21 mouse cellular contexts compared by ENCODE assay signal in genomic region chr16:18353106-18353505, GRCm38 (mm10). TPM values are rescaled to one million over a fixed set of nuclear protein-coding genes. Genes with fewer than 3 reads are reported as not detected.
DNase-seq lines count a peak whose midpoint lies in the region; ATAC-seq lines count a peak whose summit lies in the region.
"Had no signal": no experiment of that assay in that cellular context is flagged by ENCODE, and none has a peak within 500 bp of the region (broad histone marks: within the 10 kb centered on the region; RNA-seq: fewer than 3 reads in every experiment).

No protein-coding gene starts in this region.

- no peak overlapping the region for H3K9ac ChIP-seq in neural tube, embryonic 15.5 days (replicated peaks)
- H3K9ac ChIP-seq: embryonic facial prominence, embryonic 15.5 days; forebrain, embryonic 13.5 days; hindbrain, embryonic 15.5 days; lung, embryonic 15.5 days; midbrain, embryonic 12.5 days had no signal

- H3K4me1 ChIP-seq in limb, embryonic 10.5 days: peaks cover 9% of the 10 kb centered on the region
- H3K4me1 ChIP-seq in neural tube, embryonic 15.5 days: peaks cover 35% of the 10 kb centered on the region

- no peaks in the 10 kb centered on the region for H3K36me3 ChIP-seq in limb, embryonic 10.5 days
- H3K36me3 ChIP-seq in neural tube, embryonic 15.5 days: peaks cover 6% of the 10 kb centered on the region; the same call in 1 of the 2 replicates
- H3K36me3 ChIP-seq: embryonic facial prominence, embryonic 15.5 days; hindbrain, embryonic 15.5 days; lung, embryonic 15.5 days; midbrain, embryonic 12.5 days had no signal

- H3K4me2 ChIP-seq in neural tube, embryonic 15.5 days: no peak overlapping the region
- H3K4me2 ChIP-seq: embryonic facial prominence, embryonic 15.5 days; forebrain, embryonic 13.5 days; hindbrain, embryonic 15.5 days; lung, embryonic 15.5 days; midbrain, embryonic 12.5 days had no signal

- no peak overlapping the region for H3K4me3 ChIP-seq in limb, embryonic 10.5 days
- H3K4me3 ChIP-seq in neural tube, embryonic 15.5 days (replicated peaks): no peak overlapping the region
- H3K4me3 ChIP-seq: embryonic facial prominence, embryonic 15.5 days; forebrain, embryonic 13.5 days; heart, adult 2 months; hindbrain, embryonic 15.5 days; lung, embryonic 15.5 days; midbrain, embryonic 12.5 days had no signal

- peak; percentile 91 for ATAC-seq in erythroid progenitor cell, adult 5-6 weeks (replicated peaks; ENCODE audit: low FRiP score, poor library complexity, severe bottlenecking)
- peak; percentile 53 for ATAC-seq in megakaryocyte, adult 5-6 weeks (ENCODE audit: poor library complexity, severe bottlenecking)
- no peak for ATAC-seq in neural tube, embryonic 15.5 days (ENCODE audit: low FRiP score)
- ATAC-seq: CD4-positive, CD25-positive, alpha-beta regulatory T cell, adult 4 months; forebrain, embryonic 13.5 days had no signal

- H3K9me3 ChIP-seq in limb, embryonic 10.5 days (replicated peaks): no peaks in the 10 kb centered on the region
- no peaks in the 10 kb centered on the region for H3K9me3 ChIP-seq in neural tube, embryonic 15.5 days (replicated peaks)
- H3K9me3 ChIP-seq: embryonic facial prominence, embryonic 15.5 days; forebrain, embryonic 13.5 days; hindbrain, embryonic 15.5 days; lung, embryonic 15.5 days; midbrain, embryonic 12.5 days had no signal

- H3K27ac ChIP-seq in limb, embryonic 10.5 days: no peak overlapping the region
- no peak overlapping the region for H3K27ac ChIP-seq in neural tube, embryonic 15.5 days (replicated peaks)
- H3K27ac ChIP-seq: embryonic facial prominence, embryonic 15.5 days; forebrain, embryonic 13.5 days; heart, adult 2 months; hindbrain, embryonic 15.5 days; lung, embryonic 15.5 days; midbrain, embryonic 12.5 days had no signal

- H3K27me3 ChIP-seq in limb, embryonic 10.5 days (ENCODE audit: low read depth, poor library complexity, severe bottlenecking): peaks cover 36% of the 10 kb centered on the region
- no peaks in the 10 kb centered on the region for H3K27me3 ChIP-seq in neural tube, embryonic 15.5 days (replicated peaks)
- H3K27me3 ChIP-seq: forebrain, embryonic 13.5 days; hindbrain, embryonic 15.5 days had no signal

- DNase-seq in spleen, adult 12 weeks (ENCODE audit: low spot score): peak; percentile 32
- DNase-seq in spleen, adult 18-20 months: no peak
- no peak for DNase-seq in gastrocnemius, postnatal 25 days
- no peak for DNase-seq in limb, embryonic 10.5 days (ENCODE audit: low spot score)
- DNase-seq: adrenal gland, postnatal 36 days; cerebellum, adult 11-12 months; heart, adult 2 months; heart, postnatal 10 days; kidney, adult 2 months; kidney, postnatal 4 days; layer of hippocampus, postnatal 36 days; right cerebral cortex, postnatal 14 days had no signal

- 79% methylated on average over 1 of the region's 1 CpGs for WGBS in limb, embryonic 10.5 days
- WGBS in neural tube, embryonic 15.5 days: 68% methylated on average over 1 of the region's 1 CpGs

RNA-seq across cellular contexts. Expression of gene Arvcf, which starts 5.1 kb away (rescaled TPM):
- total RNA-seq in erythroid progenitor cell, adult 5-6 weeks (2015; ENCODE audit: low replicate concordance): 3.2 and 8.8 TPM in 2 replicates
- total RNA-seq in erythroid progenitor cell, adult 5-6 weeks (2017; ENCODE audit: low replicate concordance): 6.2 and 22.0 TPM in 2 replicates
- 0.38 and 0.68 TPM in 2 replicates for total RNA-seq in megakaryocyte, adult 5-6 weeks (2015)
- total RNA-seq in megakaryocyte, adult 5-6 weeks (2017): 1.5 and 3.0 TPM in 2 replicates
- 10 to 100 TPM; 12.5 to 14.3 TPM for total RNA-seq in gastrocnemius, postnatal 25 days (2021)
- polyA plus RNA-seq in limb, embryonic 10.5 days (2016; fragmentation: Nextera tagmentation; extraction: Ambion mirVana): 44.8 and 56.1 TPM in 2 replicates
- polyA plus RNA-seq in neural tube, embryonic 15.5 days (2015; fragmentation: Nextera tagmentation; extraction: Ambion mirVana): 71.2 and 72.5 TPM in 2 replicates

RNA-seq across cellular contexts. Expression of gene Tango2, which starts 5.2 kb away (rescaled TPM):
- 61.3 and 62.5 TPM in 2 replicates for total RNA-seq in erythroid progenitor cell, adult 5-6 weeks (2015; ENCODE audit: low replicate concordance)
- 47.2 and 51.9 TPM in 2 replicates for total RNA-seq in erythroid progenitor cell, adult 5-6 weeks (2017; ENCODE audit: low replicate concordance)
- 27.2 and 27.4 TPM in 2 replicates for total RNA-seq in megakaryocyte, adult 5-6 weeks (2015)
- total RNA-seq in megakaryocyte, adult 5-6 weeks (2017): 5.7 and 11.8 TPM in 2 replicates
- 10 to 100 TPM; 37.3 to 37.6 TPM for total RNA-seq in gastrocnemius, postnatal 25 days (2021)
- polyA plus RNA-seq in limb, embryonic 10.5 days (2016; fragmentation: Nextera tagmentation; extraction: Ambion mirVana): 20.2 and 23.7 TPM in 2 replicates
- 98.7 and 115 TPM in 2 replicates for polyA plus RNA-seq in neural tube, embryonic 15.5 days (2015; fragmentation: Nextera tagmentation; extraction: Ambion mirVana)
